Mouse (Mus musculus) G1E (cell line): ENCODE measurements at regions not wholly inside any gene's neighbourhood (a gene's known extent, or its start where the extent isn't known, plus 50 kb on each side); places are given as distances from the start of the nearest gene placed in this dataset.

Source experiments
- CTCF ChIP-seq: IDR thresholded peaks from 2 replicates; pipeline ENCODE4 v1.5.1; 2012; ENCODE audit warnings: low read depth, low read length, inconsistent platforms, mixed read lengths
- GATA1 ChIP-seq: IDR thresholded peaks from 2 replicates; pipeline ENCODE4 v1.6.1; 2012; ENCODE audit warnings: borderline replicate concordance, low read length, inconsistent platforms, mixed read lengths
- GATA2 ChIP-seq: IDR thresholded peaks from 2 replicates; pipeline ENCODE4 v1.6.1; 2012; ENCODE audit warnings: low read depth, low read length, inconsistent platforms, borderline replicate concordance
- POLR2AphosphoS5 ChIP-seq: IDR thresholded peaks from 2 replicates; pipeline ENCODE4 v1.6.1; 2012; ENCODE audit warnings: low read depth, low read length, inconsistent platforms; ENCODE audit not compliant: insufficient replicate concordance
- TAL1 ChIP-seq: conservative IDR thresholded peaks from 2 replicates; pipeline ENCODE4 v1.6.1; 2012; ENCODE audit warnings: low read depth, low read length, inconsistent platforms, mixed read lengths

DNA sequence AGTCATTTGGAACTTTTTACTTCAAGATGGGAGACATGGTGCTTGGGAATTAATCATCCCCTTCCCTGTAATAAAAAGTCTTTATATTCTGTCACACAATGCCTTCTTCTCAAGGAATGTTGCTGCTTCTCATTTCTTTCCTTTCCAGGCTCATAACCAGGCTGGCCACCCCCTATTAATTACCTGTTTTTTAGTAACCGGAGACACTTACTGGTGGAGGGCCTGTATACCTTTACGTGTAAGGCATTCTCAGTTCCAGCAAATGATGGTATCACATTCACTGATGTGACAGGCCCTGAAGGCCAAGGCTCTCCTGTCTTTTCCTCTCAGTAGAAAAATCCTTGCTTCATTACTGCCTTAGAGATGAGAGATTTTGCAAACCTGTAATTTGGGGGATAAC lies 203.3 kb upstream of the Egflam start:
- TF ChIP-seq CTCF (no peak), POLR2AphosphoS5 (no peak), GATA1 (no peak), TAL1 (no peak), GATA2 (no peak)
